Mouse (Mus musculus): ENCODE results near the gene Immp2l.

Immp2l gene

DNA sequence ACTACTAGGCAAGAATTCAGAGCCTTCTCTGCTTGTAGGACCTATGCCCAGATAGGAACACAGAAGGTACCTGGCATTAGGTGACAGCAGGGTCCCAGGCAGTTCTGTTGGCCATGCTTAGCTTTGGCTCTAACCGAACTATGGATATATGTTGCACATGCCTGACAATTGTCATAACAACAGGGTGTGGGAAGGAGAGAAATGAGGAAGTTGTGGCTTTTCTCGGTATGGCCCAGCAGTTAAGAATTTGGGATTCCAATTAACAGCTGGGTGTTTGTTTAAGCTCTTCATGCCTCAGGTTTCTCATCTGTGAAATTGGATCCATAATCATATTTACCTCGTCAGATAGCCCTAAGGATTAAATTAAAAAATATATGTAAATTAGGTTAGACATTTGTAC, 854.6 kb downstream of the Immp2l start:
- DNase-seq, result no peak

GRCm38 (mm10) chr12:41878972-41879371, 855.1 kb downstream of the Immp2l start:
- no peak for DNase-seq

- DNase-seq, result no peak
These were observed 855.5 kb downstream of the Immp2l start for GRCm38 (mm10) chr12:41879412-41879811.

DNA sequence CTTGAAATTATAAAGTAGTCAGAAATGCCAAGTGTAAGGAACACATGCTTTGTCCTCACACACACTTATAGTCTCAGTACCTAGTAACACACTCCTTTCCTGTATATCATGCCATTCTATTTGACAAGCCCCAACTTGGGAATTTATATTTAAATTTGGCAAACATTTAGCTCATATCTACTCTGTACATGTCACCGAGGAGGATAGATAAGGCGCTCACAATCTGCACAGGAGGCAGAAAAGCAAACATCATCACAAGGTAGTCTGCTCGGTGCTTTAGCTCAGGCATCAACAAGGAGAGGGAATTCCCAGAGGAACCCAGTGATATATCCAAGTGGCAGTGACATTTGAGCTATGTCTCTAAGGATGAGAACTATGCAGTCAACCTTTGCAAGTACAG, 856.9 kb downstream of the Immp2l start:
- DNase-seq, result no peak

GRCm38 (mm10) chr12:41908011-41908410, 884.1 kb downstream of the Immp2l start:
- DNase-seq, result no peak

- DNase-seq, result no peak
These were observed 887.7 kb downstream of the Immp2l start for GRCm38 (mm10) chr12:41911626-41912025.

GRCm38 (mm10) chr12:41937751-41938150, 913.9 kb downstream of the Immp2l start:
- DNase-seq, result no peak

DNA sequence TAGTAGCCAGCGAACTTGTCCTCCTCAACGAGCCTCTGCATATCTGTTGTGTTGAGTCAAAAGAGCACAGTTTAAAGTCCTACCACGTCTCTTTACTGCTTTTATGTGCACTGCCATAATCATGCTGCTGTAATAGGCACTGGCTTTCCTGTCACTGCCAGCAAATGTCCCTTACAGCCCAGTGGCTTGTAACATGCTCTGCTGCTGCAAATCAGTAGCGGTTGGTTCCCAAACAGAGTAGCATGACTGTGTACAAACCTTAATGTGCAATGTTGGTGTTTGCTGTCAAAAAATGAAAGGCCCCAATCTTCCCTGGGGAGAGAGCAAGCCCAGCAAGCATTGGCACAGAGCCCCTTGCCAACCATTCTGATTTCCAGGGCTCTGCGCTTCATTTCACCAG, 918.0 kb downstream of the Immp2l start:
- DNase-seq, result no peak

- no peak for DNase-seq
These were observed 920.3 kb downstream of the Immp2l start for GRCm38 (mm10) chr12:41944079-41944672.

DNA sequence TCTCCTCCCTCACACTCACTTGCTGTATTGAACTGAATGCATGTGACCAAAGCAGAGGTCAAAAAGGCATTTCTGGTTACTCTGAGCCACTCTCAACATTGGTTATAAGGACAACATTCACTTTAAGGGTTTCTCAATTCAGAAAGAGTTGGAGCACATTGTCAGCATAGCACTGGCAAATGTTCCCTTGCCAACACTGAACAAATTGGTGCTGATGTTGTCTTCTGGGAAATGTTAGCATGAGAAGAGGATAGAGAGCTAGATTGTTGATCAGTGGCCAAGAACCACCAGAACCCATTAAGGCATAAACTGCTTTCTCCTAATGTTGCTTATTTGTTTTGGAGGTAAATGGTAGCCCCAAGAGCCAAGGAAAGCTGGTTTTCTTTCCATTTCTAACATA, 922.6 kb downstream of the Immp2l start:
- no peak for DNase-seq

- no peak for DNase-seq
These were observed 925.5 kb downstream of the Immp2l start for GRCm38 (mm10) chr12:41949409-41949808.

GRCm38 (mm10) chr12:41949841-41950241, 926.0 kb downstream of the Immp2l start:
- no peak for DNase-seq

DNA sequence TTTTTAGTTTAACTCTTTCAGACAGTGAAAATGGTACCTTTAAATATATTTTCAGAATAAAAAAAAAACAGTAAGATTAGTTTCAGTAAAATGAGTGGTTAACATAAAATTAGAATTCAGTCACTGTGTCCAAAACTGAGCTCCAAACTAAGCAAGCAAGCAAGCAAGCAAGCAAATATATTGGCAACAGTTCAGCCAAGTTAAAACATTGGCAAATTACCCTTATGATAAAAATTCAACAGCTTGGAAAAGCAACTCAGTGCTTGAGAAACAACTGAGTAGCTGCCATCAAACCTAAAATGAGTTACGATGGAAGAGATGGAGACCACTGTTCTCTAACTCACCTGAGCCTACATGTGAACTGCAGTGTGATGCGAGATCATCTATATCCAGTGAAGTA, 926.8 kb downstream of the Immp2l start:
- DNase-seq, result no peak

DNA sequence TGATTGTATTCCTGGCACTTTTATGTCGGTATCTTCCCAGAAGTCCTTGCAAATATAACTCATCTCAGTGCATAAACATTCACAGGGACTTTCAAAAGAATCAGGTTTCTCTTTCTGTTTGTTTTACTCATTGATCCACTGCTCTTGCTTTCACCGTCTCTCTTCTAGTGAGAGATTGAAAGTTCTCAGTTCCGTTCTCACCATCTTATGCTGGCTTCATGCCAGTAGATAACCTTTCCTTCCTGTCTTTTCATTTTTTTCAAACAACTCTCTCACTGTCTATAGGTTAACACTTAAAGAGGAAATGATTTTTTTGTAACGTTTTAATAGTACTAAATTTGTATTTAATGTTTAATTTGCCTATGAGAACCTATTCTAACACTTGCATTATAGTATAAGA, 937.1 kb downstream of the Immp2l start:
- no peak for DNase-seq

GRCm38 (mm10) chr12:41991408-41991807, 967.5 kb downstream of the Immp2l start:
- DNase-seq, result no peak
